Mouse (Mus musculus) heart, postnatal 25 days (tissue): ENCODE results near the gene Lrrk1. TPM values are rescaled to one million over a fixed set of nuclear protein-coding genes. Genes with fewer than 3 reads are reported as not detected.
A peak's percentile ranks its signal among the peaks of the same experiment; 100 is the strongest.

Experiments used
- DNase-seq: peaks from one replicate; pipeline ENCODE4 v3.0.0; 2022; ENCODE audit warnings: low spot score
- intact Hi-C: fragments of 180-260 bp; cut with DNase I; formaldehyde crosslinking; loops from one replicate; pipeline ENCODE4 v1.15.1; 2025
- total RNA-seq, 2 experiments: library from RNA; stranded (reverse); gene quantifications; 2 replicates each; pipeline ENCODE4 v1.2.3; 2021

Lrrk1 gene
- total RNA-seq, 2 experiments from 2014 or later, result 9.9 to 10.5 TPM

DNA sequence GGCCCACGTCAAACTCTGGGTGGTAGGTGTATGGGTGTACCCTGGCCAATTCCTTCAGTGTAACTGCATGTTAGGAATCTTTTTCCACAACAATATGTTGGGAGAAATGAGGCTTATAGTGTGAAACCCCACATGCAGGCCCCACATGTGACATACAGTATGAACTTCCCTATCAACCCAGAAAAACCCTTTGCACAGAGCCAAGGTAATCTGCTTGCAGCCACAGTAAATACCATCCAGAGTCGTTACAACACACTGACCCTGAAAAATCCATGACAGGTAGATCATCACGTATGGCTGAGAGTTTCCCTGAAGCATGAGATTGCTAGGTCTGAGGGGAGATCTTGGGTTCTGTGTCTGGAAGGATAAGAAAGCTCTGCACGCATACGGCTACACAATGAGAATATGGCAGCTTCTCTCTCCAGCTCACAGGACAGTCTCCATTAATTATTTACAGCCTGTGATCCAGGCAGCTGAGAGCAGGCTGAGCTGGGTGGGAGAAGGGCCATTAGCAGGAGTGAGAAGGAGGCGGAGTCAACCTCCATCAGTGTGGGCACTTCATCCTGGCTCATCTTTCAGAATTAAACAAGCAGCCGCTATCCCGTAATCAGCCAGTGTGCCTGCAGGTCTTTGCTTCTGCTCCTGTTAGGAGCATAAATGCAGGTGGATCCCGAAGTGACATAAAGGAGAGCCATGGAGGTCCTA lies 41.0 kb downstream of the Lrrk1 start:
- DNase-seq, result no peak
- intact Hi-C loops, result no loop called here

GRCm38 (mm10) chr7:66343307-66343706 lies 44.8 kb downstream of the Lrrk1 start:
- intact Hi-C loops, result loop anchor here (2.0 kb wide), 1 partner anchor 45 kb away; the partner anchor contains the start of gene Lrrk1
- no peak for DNase-seq

DNA sequence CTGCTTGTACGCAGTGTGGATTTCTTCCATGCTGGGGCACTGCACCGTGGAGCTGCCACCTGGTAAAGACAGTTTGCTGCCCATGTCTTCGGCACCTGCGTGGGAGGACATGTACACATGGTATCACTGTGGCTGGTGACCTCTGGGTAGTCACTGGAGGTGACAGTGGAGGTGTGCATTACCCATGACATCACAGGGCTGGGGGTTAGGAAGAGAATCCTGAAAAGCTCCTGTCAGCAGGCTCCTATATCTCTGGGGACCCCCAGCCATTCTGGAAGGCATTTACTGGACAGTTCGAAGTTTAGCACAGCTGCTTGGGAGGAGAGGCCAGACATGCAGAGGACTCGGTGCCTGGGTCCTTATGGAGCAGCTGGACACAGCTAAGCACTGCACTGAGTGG lies 45.3 kb downstream of the Lrrk1 start:
- DNase-seq, result no peak
- intact Hi-C loops, result loop anchor here (2.0 kb wide), 1 partner anchor 46 kb away; the partner anchor contains the start of gene Lrrk1

- no peak for DNase-seq
- intact Hi-C loops, result loop anchor here (2.0 kb wide), 1 partner anchor 46 kb away; the partner anchor contains the start of gene Lrrk1
These were observed 45.8 kb downstream of the Lrrk1 start for GRCm38 (mm10) chr7:66342323-66342722.

- no peak for DNase-seq
- intact Hi-C loops, result no loop called here
These were observed 48.1 kb downstream of the Lrrk1 start for GRCm38 (mm10) chr7:66340044-66340443.

DNA sequence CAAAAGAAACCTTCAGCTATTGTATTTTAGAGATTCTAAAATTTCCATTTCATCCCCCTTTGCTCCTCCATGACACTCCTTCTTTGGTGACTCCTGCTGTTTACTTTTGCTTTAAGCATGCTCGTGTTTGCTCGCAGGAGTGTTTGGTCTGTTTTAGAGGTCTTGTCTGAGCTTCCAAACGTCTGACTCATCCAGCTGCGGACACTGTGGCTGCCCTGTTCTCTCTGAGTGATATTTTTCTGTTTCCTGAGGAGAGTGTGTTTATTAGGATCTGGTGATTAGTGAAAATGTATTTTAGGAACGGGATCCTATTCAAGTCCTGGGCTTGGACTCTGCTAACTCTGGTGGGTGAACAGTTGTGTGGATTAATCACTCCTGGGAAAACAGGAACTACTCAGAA lies 48.5 kb downstream of the Lrrk1 start:
- intact Hi-C loops, result no loop called here
- no peak for DNase-seq

DNA sequence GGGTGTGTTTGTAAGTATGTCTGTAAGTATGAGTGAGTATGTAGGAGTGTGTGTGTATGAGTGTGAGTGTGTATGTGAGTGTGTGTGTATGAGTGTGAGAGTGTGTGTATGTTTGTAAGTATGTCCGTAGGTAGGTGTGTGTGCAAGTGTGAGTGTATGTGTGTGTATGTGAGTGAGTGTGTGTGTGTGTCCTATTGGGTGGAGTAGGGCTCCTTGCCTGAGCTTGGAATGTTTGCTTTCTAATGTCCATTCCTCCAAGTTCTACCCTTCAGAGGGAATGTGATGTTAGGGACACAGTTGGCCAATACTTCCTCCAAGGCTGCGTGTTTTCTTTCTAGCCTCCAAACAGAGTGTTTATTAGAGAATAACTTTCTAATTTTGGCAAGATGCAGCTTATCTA lies 51.2 kb downstream of the Lrrk1 start:
- no peak for DNase-seq
- intact Hi-C loops, result no loop called here

GRCm38 (mm10) chr7:66333906-66334500 lies 54.1 kb downstream of the Lrrk1 start:
- intact Hi-C loops, result loop anchor here (2.0 kb wide), 1 partner anchor 21 kb away; no protein-coding TSS in a partner anchor
- no peak for DNase-seq

- DNase-seq, result no peak
- intact Hi-C loops, result no loop called here
These were observed 55.8 kb downstream of the Lrrk1 start for GRCm38 (mm10) chr7:66332340-66332739.

DNA sequence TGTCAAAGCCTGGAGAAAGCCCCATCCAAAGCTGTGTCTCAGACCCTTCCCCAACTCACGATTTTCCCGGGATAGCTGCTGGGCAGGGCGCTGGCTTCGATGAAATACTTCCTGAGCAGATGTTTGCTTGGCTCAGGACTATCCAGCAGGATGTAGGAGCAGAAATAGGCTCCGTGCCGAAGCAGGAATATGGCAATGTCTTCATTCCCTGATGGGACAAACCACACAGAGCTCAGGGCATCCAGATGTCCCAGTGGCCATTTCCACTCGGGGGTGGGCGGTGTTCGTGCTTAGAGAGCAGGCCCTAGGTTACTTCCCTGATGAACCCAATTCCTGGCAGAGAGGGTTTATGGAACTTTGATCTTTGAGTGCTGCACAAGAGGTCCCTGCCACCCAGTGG lies 57.5 kb downstream of the Lrrk1 start:
- intact Hi-C loops, result no loop called here
- no peak for DNase-seq

DNA sequence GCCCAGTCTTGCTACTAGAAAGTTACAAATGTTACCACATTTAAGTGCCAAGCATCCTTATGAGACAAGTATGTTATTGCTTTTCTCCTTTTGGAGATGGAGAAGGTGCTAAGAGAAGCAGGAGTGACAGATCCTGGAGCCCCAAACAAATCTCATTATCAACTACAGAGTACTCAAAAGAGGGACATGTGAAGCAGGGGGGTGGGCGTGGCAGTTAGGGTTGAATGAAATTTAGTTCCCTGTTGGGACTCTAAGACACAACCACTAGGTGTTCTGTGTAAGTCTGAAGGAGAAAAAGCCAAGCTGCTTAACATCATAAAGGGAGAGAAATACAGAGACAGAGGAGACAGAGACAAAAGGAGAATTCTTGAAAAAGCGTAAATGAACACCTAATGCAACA lies 60.6 kb downstream of the Lrrk1 start:
- DNase-seq, result no peak
- intact Hi-C loops, result no loop called here

GRCm38 (mm10) chr7:66325419-66326053 lies 62.6 kb downstream of the Lrrk1 start:
- intact Hi-C loops, result no loop called here
- DNase-seq, result no peak

DNA sequence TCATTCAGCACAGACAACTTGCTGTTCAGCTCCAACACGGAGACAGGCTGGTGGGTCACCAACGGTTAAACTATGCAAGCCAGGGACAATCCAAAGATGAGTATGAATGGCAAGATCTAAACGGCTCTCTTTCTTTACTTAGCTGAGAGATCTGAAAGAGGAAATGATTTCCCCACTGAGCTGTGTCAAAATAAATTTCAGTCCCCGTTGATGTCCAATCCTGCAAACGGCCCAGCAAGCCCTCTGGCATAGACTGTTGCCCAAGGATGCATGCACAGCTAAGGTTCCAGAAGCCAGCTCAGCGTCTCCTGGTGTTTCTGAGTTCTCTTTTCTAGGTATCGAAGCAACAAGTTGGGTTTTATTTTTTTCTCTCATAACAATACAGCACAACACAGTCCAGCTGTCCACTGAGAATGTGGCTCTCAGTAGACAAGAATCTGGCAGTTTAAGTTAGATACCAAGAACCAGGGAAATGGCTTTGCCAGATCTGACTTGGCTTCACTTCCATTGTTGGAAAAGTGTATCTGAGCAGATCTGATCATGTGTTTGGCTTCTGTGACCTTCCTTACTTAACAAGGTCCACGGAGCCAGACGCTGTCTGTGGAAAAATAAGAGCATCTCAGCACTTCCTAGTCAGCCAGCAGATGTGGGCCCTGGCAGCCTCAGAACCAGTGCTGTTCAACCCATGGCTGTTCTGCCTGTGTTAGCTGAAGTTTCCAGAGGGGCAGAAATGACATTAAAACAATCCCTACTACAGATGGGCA lies 64.7 kb downstream of the Lrrk1 start:
- DNase-seq, result peak; percentile 46
- intact Hi-C loops, result no loop called here

GRCm38 (mm10) chr7:66320996-66321395 lies 67.2 kb downstream of the Lrrk1 start:
- intact Hi-C loops, result no loop called here
- no peak for DNase-seq

DNA sequence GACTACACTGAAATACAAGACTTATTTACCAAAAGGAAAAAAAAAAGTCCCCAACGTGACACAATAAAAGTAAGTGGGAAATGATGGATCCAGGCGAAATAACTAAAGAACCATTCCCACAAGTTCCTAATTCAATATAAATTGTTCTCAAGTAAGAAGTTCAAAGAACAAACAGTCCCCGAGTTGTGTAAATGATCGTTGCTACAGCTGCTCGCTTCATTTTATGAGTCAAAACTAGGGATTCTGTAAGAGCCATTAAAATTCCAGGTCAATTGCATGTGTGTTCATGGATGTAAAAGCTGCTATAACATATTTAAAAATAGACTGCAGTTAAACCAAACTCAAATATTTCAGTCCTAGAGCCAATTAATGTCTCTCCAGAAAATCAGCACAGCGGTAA lies 70.0 kb downstream of the Lrrk1 start:
- no peak for DNase-seq
- intact Hi-C loops, result no loop called here

GRCm38 (mm10) chr7:66310670-66311656 lies 77.2 kb downstream of the Lrrk1 start:
- intact Hi-C loops, result loop anchor here (1.0 to 2.0 kb wide), 3 partner anchors 30 to 352 kb away; no protein-coding TSS in a partner anchor
- DNase-seq, result peak; percentile 70

DNA sequence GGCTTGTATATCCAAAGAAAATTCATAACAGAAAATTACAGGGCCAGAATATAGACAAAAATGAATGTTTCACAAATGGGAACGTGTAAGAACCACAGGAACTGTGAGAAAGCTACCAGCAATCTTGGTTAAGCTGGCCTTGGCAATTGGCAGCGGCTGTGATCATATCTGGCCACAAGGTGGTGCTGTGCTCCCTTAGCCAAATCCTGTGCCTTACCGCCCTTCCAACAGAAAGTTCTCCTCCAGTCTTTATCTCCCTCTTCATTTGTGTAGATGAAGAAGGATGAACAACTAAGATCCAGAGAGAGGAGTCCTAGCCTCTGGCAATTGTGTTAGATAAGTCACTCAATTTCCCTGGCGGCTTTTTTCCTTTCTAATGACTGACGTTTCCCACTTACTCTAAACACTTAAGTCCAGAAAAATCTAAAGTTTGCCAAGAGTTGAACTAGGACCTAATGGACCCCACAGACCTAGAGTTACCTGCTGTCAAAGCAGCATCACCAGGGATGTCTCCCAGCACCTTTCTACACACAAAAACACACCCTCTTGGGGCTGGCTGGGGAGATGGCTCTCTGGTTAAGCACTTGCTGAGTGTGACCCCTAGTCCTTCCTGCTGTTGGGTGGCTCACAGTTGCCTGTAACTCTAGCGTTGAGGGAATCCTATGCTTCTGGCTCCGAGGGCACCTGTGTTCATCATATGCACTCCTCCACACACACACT lies 78.0 kb downstream of the Lrrk1 start:
- peak; percentile 48 for DNase-seq
- intact Hi-C loops, result loop anchor here (1.0 to 2.0 kb wide), 3 partner anchors 31 to 353 kb away; no protein-coding TSS in a partner anchor

- intact Hi-C loops, result no loop called here
- peak; percentile 56 for DNase-seq
These were observed 78.8 kb downstream of the Lrrk1 start for GRCm38 (mm10) chr7:66309240-66309949.
